ENCODE assay signal across 3 mouse cellular contexts in the genomic region with DNA sequence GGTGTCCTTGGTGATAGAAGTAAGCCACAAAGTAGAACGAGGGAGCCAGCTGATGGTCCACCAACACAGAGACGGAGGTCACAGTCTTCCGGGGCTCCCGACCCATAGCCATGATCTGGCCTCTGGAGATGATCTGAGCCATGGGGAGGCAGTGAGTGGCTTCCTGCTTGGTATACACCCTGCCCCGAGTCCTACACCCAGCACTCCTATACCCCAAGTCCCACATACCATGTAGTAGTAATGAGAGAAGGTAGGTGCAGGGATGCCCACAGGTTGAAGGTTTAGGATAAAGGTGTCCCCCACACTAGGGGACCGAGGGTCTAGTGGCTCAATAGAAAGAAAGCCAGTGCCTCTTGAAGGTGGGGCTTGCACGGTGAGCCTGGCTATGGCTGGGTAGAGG. TPM values are rescaled to one million over a fixed set of nuclear protein-coding genes. Genes with fewer than 3 reads are reported as not detected.
"Had no signal": no experiment of that assay in that cellular context is flagged by ENCODE, and none has a peak within 500 bp of the region (broad histone marks: within the 10 kb centered on the region; RNA-seq: fewer than 3 reads in every experiment).

No protein-coding gene starts in this region.

RNA-seq across cellular contexts. Expression of gene C4b, which starts 4.0 kb away (rescaled TPM):
- polyA plus RNA-seq: neural tube, embryonic 12.5 days; neural tube, embryonic 13.5 days; neural tube, embryonic 14.5 days had no signal
